Mouse (Mus musculus): ENCODE measurements around the gene Shc3.

- TF ChIP-seq ELF1 (IDR thresholded peaks at IDR 0.05; ENCODE audit: low read depth, low read length) (no peak), CTCF (IDR thresholded peaks at IDR 0.05 in 2 of 3, conservative IDR thresholded peaks at IDR 0.05 in 1 of 3; ENCODE audit: control insufficient read depth in 1 of 3, insufficient read depth in 1 of 3, low read depth in 2 of 3, low read length in 3 of 3, poor library complexity in 1 of 3, severe bottlenecking in 1 of 3) (no peak), GABPA (IDR thresholded peaks at IDR 0.05; ENCODE audit: low read depth, low read length) (no peak), EP300 (IDR thresholded peaks at IDR 0.05; ENCODE audit: low read depth in 1 of 2, low read length in 2 of 2) (no peak), POLR2A (IDR thresholded peaks at IDR 0.05; ENCODE audit: control insufficient read depth in 1 of 2, insufficient read depth in 1 of 2, low read depth in 1 of 2, low read length in 2 of 2, poor library complexity in 1 of 2) (no peak), BHLHE40 (IDR thresholded peaks at IDR 0.05; ENCODE audit: borderline replicate concordance, low read depth, low read length) (no peak), ZNF384 (IDR thresholded peaks at IDR 0.05; ENCODE audit: low read depth, low read length) (no peak), RAD21 (IDR thresholded peaks at IDR 0.05; ENCODE audit: low read depth, low read length) (no peak), USF1 (IDR thresholded peaks at IDR 0.05; ENCODE audit: low read depth, low read length) (no peak), CHD2 (IDR thresholded peaks at IDR 0.05; ENCODE audit: low read length) (no peak), E2F4 (IDR thresholded peaks at IDR 0.05; ENCODE audit: borderline replicate concordance, low read depth, low read length) (no peak), POLR2AphosphoS5 (IDR thresholded peaks at IDR 0.05; ENCODE audit: borderline replicate concordance, low read depth, low read length) (no peak)
Measured at GRCm38 (mm10) chr13:51615815-51616214, 46.6 kb upstream of the Shc3 start.
